Mouse (Mus musculus) hindbrain, embryonic 15.5 days (tissue): ENCODE measurements around the gene Pnpla8. TPM values are rescaled to one million over a fixed set of nuclear protein-coding genes. Genes with fewer than 3 reads are reported as not detected.

ENCODE experiments used
- ATAC-seq: fragments of 200-750 bp; cut with Nextera tagmentation; 2 replicates; pipeline ENCODE4 v1.8.0; 2017; ENCODE audit warnings: low read depth, moderate number of reproducible peaks, moderate TSS enrichment; ENCODE audit not compliant: low FRiP score
- H3K27ac ChIP-seq: fragments of 300-500 bp; sonication (generic); replicated peaks from 2 replicates; pipeline ENCODE4 v1.5.1; 2015; ENCODE audit warnings: mild to moderate bottlenecking, inconsistent platforms
- H3K27me3 ChIP-seq: fragments of 300-500 bp; sonication (generic); 2 replicates; pipeline ENCODE4 v1.6.1; 2015; ENCODE audit warnings: control low read depth, inconsistent platforms
- H3K36me3 ChIP-seq: fragments of 300-500 bp; sonication (generic); 2 replicates; pipeline ENCODE4 v1.6.1; 2015; ENCODE audit warnings: control low read depth, inconsistent platforms
- H3K4me1 ChIP-seq: fragments of 300-500 bp; sonication (generic); replicated peaks from 2 replicates; pipeline ENCODE4 v1.6.1; 2015; ENCODE audit warnings: control low read depth, inconsistent platforms
- H3K4me2 ChIP-seq: fragments of 300-500 bp; sonication (generic); 2 replicates; pipeline ENCODE4 v1.6.1; 2015; ENCODE audit warnings: moderate library complexity, mild to moderate bottlenecking, inconsistent platforms
- H3K4me3 ChIP-seq: fragments of 300-500 bp; sonication (generic); 2 replicates; pipeline ENCODE4 v1.5.1; 2015; ENCODE audit warnings: mild to moderate bottlenecking, inconsistent platforms
- H3K9ac ChIP-seq: fragments of 300-500 bp; sonication (generic); 2 replicates; pipeline ENCODE4 v1.6.1; 2015; ENCODE audit warnings: inconsistent platforms
- H3K9me3 ChIP-seq: fragments of 300-500 bp; sonication (generic); 2 replicates; pipeline ENCODE4 v1.6.1; 2016; ENCODE audit warnings: control low read depth, inconsistent platforms
- WGBS: fragments of 180-500 bp; shearing (Covaris S2); methylation state at CpG from one replicate; pipeline ENCODE4 v1.1.7; 2015; 5-methylcytosine and 5-hydroxymethylcytosine counted together
- polyA plus RNA-seq: library from polyadenylated mRNA; unstranded; fragments of >200 nt; fragmentation: Nextera tagmentation; extraction: Ambion mirVana; gene quantifications from 2 replicates; pipeline ENCODE4 v1.2.1, GENCODE M21; 2015

Pnpla8 gene
- polyA plus RNA-seq, 1 experiment from 2014 or later: 125 TPM

- no peak overlapping the region for H3K27ac ChIP-seq
- no peaks in the 10 kb centered on the region for H3K4me1 ChIP-seq
- no peaks in the 10 kb centered on the region for H3K9me3 ChIP-seq
- H3K36me3 ChIP-seq: peaks cover 8% of the 10 kb centered on the region; the same call in 1 of the 2 replicates
- no peak overlapping the region for H3K9ac ChIP-seq
- H3K4me3 ChIP-seq: no peak overlapping the region
- H3K4me2 ChIP-seq: no peak overlapping the region
- 89% methylated on average over 3 of the region's 3 CpGs for WGBS
- no peaks in the 10 kb centered on the region for H3K27me3 ChIP-seq
- no peak for ATAC-seq
Observed at GRCm38 (mm10) chr12:44281534-44281933, 60.4 kb downstream of the Pnpla8 start.

GRCm38 (mm10) chr12:44283378-44283777, 62.2 kb downstream of the Pnpla8 start:
- whole genome bisulfite sequencing: 78% methylated on average over 9 of the region's 9 CpGs

GRCm38 (mm10) chr12:44286992-44287391, 65.8 kb downstream of the Pnpla8 start:
- H3K4me1 ChIP-seq: no peaks in the 10 kb centered on the region
- H3K9me3 ChIP-seq: no peaks in the 10 kb centered on the region
- H3K36me3 ChIP-seq: peaks cover 24% of the 10 kb centered on the region
- no peak overlapping the region for H3K27ac ChIP-seq
- WGBS: 96% methylated on average over 8 of the region's 8 CpGs
- H3K27me3 ChIP-seq: no peaks in the 10 kb centered on the region
- no peak overlapping the region for H3K9ac ChIP-seq
- ATAC-seq: no peak
- H3K4me3 ChIP-seq: no peak overlapping the region
- H3K4me2 ChIP-seq: no peak overlapping the region

More at GRCm38 (mm10) chr12:44283378-44283777, 62.2 kb downstream of the Pnpla8 start:
- H3K9ac ChIP-seq: no peak overlapping the region
- no peak overlapping the region for H3K4me2 ChIP-seq
- no peak overlapping the region for H3K4me3 ChIP-seq
- H3K27me3 ChIP-seq: no peaks in the 10 kb centered on the region
- peaks cover 14% of the 10 kb centered on the region; the same call in 1 of the 2 replicates for H3K36me3 ChIP-seq
- no peaks in the 10 kb centered on the region for H3K4me1 ChIP-seq
- H3K9me3 ChIP-seq: no peaks in the 10 kb centered on the region
- no peak for ATAC-seq
- no peak overlapping the region for H3K27ac ChIP-seq

- Histone ChIP-seq H3K4me1 (no peaks in the 10 kb centered on the region), H3K4me2 (no peak overlapping the region), H3K4me3 (no peak overlapping the region), H3K9me3 (no peaks in the 10 kb centered on the region), H3K9ac (no peak overlapping the region), H3K36me3 (peaks cover 16% of the 10 kb centered on the region), H3K27me3 (no peaks in the 10 kb centered on the region), H3K27ac (no peak overlapping the region)
- peak; percentile 59; the same call in 1 of the 2 replicates for ATAC-seq
Observed at GRCm38 (mm10) chr12:44292281-44292680, 71.1 kb downstream of the Pnpla8 start.

GRCm38 (mm10) chr12:44300793-44301192, 79.6 kb downstream of the Pnpla8 start:
- Histone ChIP-seq H3K27ac (no peak overlapping the region), H3K9ac (no peak overlapping the region), H3K4me1 (no peaks in the 10 kb centered on the region), H3K27me3 (no peaks in the 10 kb centered on the region), H3K9me3 (no peaks in the 10 kb centered on the region), H3K4me3 (no peak overlapping the region), H3K4me2 (no peak overlapping the region), H3K36me3 (peaks cover 21% of the 10 kb centered on the region)
- ATAC-seq: no peak

GRCm38 (mm10) chr12:44304012-44304411, 82.8 kb downstream of the Pnpla8 start:
- H3K4me3 ChIP-seq: no peak overlapping the region
- H3K36me3 ChIP-seq: peaks cover 32% of the 10 kb centered on the region
- 98% methylated on average over 1 of the region's 1 CpGs for WGBS
- H3K27me3 ChIP-seq: no peaks in the 10 kb centered on the region
- H3K4me2 ChIP-seq: no peak overlapping the region
- H3K9me3 ChIP-seq: no peaks in the 10 kb centered on the region
- no peaks in the 10 kb centered on the region for H3K4me1 ChIP-seq
- no peak overlapping the region for H3K27ac ChIP-seq
- H3K9ac ChIP-seq: no peak overlapping the region
- ATAC-seq: no peak

- 49% methylated on average over 5 of the region's 5 CpGs for WGBS
- H3K27me3 ChIP-seq: no peaks in the 10 kb centered on the region
Observed at GRCm38 (mm10) chr12:44304869-44305268, 83.7 kb downstream of the Pnpla8 start.

GRCm38 (mm10) chr12:44308221-44308620, 87.1 kb downstream of the Pnpla8 start:
- Histone ChIP-seq H3K27me3 (no peaks in the 10 kb centered on the region), H3K4me3 (no peak overlapping the region), H3K36me3 (peaks cover 26% of the 10 kb centered on the region), H3K4me2 (no peak overlapping the region), H3K9me3 (no peaks in the 10 kb centered on the region), H3K9ac (no peak overlapping the region), H3K4me1 (no peaks in the 10 kb centered on the region), H3K27ac (no peak overlapping the region)
- 93% methylated on average over 3 of the region's 3 CpGs for WGBS
- no peak for ATAC-seq

More at GRCm38 (mm10) chr12:44304869-44305268, 83.7 kb downstream of the Pnpla8 start:
- H3K4me3 ChIP-seq: no peak overlapping the region
- no peaks in the 10 kb centered on the region for H3K4me1 ChIP-seq
- no peak overlapping the region for H3K9ac ChIP-seq
- H3K27ac ChIP-seq: no peak overlapping the region
- peaks cover 33% of the 10 kb centered on the region for H3K36me3 ChIP-seq
- H3K4me2 ChIP-seq: no peak overlapping the region
- H3K9me3 ChIP-seq: no peaks in the 10 kb centered on the region
- ATAC-seq: no peak

GRCm38 (mm10) chr12:44315212-44315611, 94.0 kb downstream of the Pnpla8 start:
- H3K27me3 ChIP-seq: no peaks in the 10 kb centered on the region
- 0 out of 2 replicates have a peak, but pooled peaks cover 13% of the 10 kb centered on the region for H3K36me3 ChIP-seq
- no peak for ATAC-seq
- H3K9ac ChIP-seq: no peak overlapping the region
- H3K9me3 ChIP-seq: no peaks in the 10 kb centered on the region
- H3K27ac ChIP-seq: no peak overlapping the region
- no peaks in the 10 kb centered on the region for H3K4me1 ChIP-seq
- no peak overlapping the region for H3K4me2 ChIP-seq
- 92% methylated on average over 2 of the region's 2 CpGs for WGBS
- no peak overlapping the region for H3K4me3 ChIP-seq

- no peaks in the 10 kb centered on the region for H3K4me1 ChIP-seq
- no peak overlapping the region for H3K27ac ChIP-seq
- H3K27me3 ChIP-seq: no peaks in the 10 kb centered on the region
- no peak for ATAC-seq
- no peak overlapping the region for H3K4me3 ChIP-seq
- no peaks in the 10 kb centered on the region for H3K9me3 ChIP-seq
- no peak overlapping the region for H3K9ac ChIP-seq
- H3K4me2 ChIP-seq: no peak overlapping the region
- H3K36me3 ChIP-seq: no peaks in the 10 kb centered on the region
Observed at GRCm38 (mm10) chr12:44325091-44325490, 103.9 kb downstream of the Pnpla8 start.

GRCm38 (mm10) chr12:44327452-44327851, 106.3 kb downstream of the Pnpla8 start:
- Histone ChIP-seq H3K4me1 (peaks cover 21% of the 10 kb centered on the region), H3K27me3 (no peaks in the 10 kb centered on the region), H3K4me2 (no peak overlapping the region), H3K9ac (no peak overlapping the region), H3K4me3 (no peak overlapping the region), H3K36me3 (no peaks in the 10 kb centered on the region), H3K9me3 (no peaks in the 10 kb centered on the region), H3K27ac (no peak overlapping the region)
- 28% methylated on average over 6 of the region's 6 CpGs for WGBS
- ATAC-seq: 0 out of 2 replicates have a peak, but pooled peaks have one; percentile 27

GRCm38 (mm10) chr12:44328381-44329315, 107.5 kb downstream of the Pnpla8 start, which contains the start of gene Nrcam:
Gene Nrcam, plus strand, starts transcription at chr12:44328885.
- no peaks in the 10 kb centered on the region for H3K27me3 ChIP-seq
- peak; percentile 81 for ATAC-seq
- WGBS: 2% methylated on average over 72 of the region's 74 CpGs
- peak within 1 kb of the TSS; percentile 63 for H3K4me2 ChIP-seq
- H3K27ac ChIP-seq: peak within 1 kb of the TSS; percentile 88
- peak within 1 kb of the TSS; percentile 77 for H3K9ac ChIP-seq
- H3K36me3 ChIP-seq: no peaks in the 10 kb centered on the region
- peaks cover 28% of the 10 kb centered on the region for H3K4me1 ChIP-seq
- peak within 1 kb of the TSS; percentile 62 for H3K4me3 ChIP-seq
- H3K9me3 ChIP-seq: no peaks in the 10 kb centered on the region
